Mouse (Mus musculus) MEL (cell line): Measurements from ENCODE around the gene Zfp598. TPM values are rescaled to one million over a fixed set of nuclear protein-coding genes. Genes with fewer than 3 reads are reported as not detected.

Experiments used
- DNase-seq: peaks from one replicate; pipeline ENCODE4 v3.0.0; 2011; ENCODE audit warnings: low read depth, low spot score
- H3K27ac ChIP-seq: 2 replicates; pipeline ENCODE4 v1.5.1; 2012; ENCODE audit warnings: low read depth, mild to moderate bottlenecking, control low read depth, low read length, moderate library complexity; ENCODE audit not compliant: control insufficient read depth
- H3K27me3 ChIP-seq, 2 experiments: fragments of 150-350 bp in 1 of 2; sonication (generic) in 1 of 2; 2 replicates each; pipeline ENCODE4 v1.6.1; 2012; ENCODE audit warnings: low read length in 2 of 2, mild to moderate bottlenecking in 2 of 2, improper control_type of control experiment in 1 of 2, moderate library complexity in 1 of 2; ENCODE audit not compliant: insufficient read depth in 2 of 2, control insufficient read depth in 1 of 2
- H3K36me3 ChIP-seq, 2 experiments: 2 replicates each; pipeline ENCODE4 v1.6.1; 2012 to 2014; ENCODE audit warnings: low read length in 2 of 2, improper control_type of control experiment in 1 of 2, inconsistent platforms in 1 of 2, mild to moderate bottlenecking in 1 of 2; ENCODE audit not compliant: insufficient read depth in 2 of 2, control insufficient read depth in 1 of 2
- H3K4me1 ChIP-seq, 2 experiments: fragments of 150-350 bp in 1 of 2; sonication (generic) in 1 of 2; 2 replicates each; pipeline ENCODE4 v1.6.1; 2012; ENCODE audit warnings: low read length in 2 of 2, improper control_type of control experiment in 1 of 2, mild to moderate bottlenecking in 1 of 2; ENCODE audit not compliant: insufficient read depth in 2 of 2, control insufficient read depth in 1 of 2
- H3K4me3 ChIP-seq, 2 experiments: fragments of 150-350 bp in 1 of 2; sonication (generic) in 1 of 2; 2 replicates each; pipeline ENCODE4 v1.5.1; 2012; ENCODE audit warnings: low read depth in 2 of 2, low read length in 2 of 2, mild to moderate bottlenecking in 2 of 2, moderate library complexity in 2 of 2, control low read depth in 1 of 2, improper control_type of control experiment in 1 of 2; ENCODE audit not compliant: control insufficient read depth in 1 of 2, insufficient read depth in 1 of 2
- H3K79me2 ChIP-seq: 2 replicates; pipeline ENCODE4 v1.6.1; 2012; ENCODE audit warnings: mild to moderate bottlenecking, low read length, moderate library complexity; ENCODE audit not compliant: control insufficient read depth, poor library complexity, insufficient read depth
- H3K9ac ChIP-seq: 2 replicates; pipeline ENCODE4 v1.6.1; 2012; ENCODE audit warnings: low read depth, mild to moderate bottlenecking, control low read depth, low read length, moderate library complexity; ENCODE audit not compliant: control insufficient read depth, poor library complexity, severe bottlenecking
- H3K9me3 ChIP-seq: fragments of 150-350 bp; sonication (generic); replicated peaks from 2 replicates; pipeline ENCODE4 v1.6.1; 2012; ENCODE audit warnings: mild to moderate bottlenecking, low read length, improper control_type of control experiment, moderate library complexity; ENCODE audit not compliant: insufficient read depth
- CTCF ChIP-seq, 3 experiments: IDR thresholded peaks in 2 of 3; conservative IDR thresholded peaks in 1 of 3; 2 replicates each; pipeline ENCODE4 v1.5.1; 2011 to 2012; ENCODE audit warnings: low read length in 3 of 3, low read depth in 2 of 3, mild to moderate bottlenecking in 2 of 3, improper control_type of control experiment in 1 of 3, inconsistent platforms in 1 of 3, mixed read lengths in 1 of 3, moderate library complexity in 1 of 3; ENCODE audit not compliant: control insufficient read depth in 1 of 3, insufficient read depth in 1 of 3, poor library complexity in 1 of 3, severe bottlenecking in 1 of 3
- E2F4 ChIP-seq: IDR thresholded peaks from 2 replicates; pipeline ENCODE4 v1.6.1; 2011; ENCODE audit warnings: low read depth, low read length, improper control_type of control experiment, borderline replicate concordance
- ETS1 ChIP-seq: IDR thresholded peaks from 2 replicates; pipeline ENCODE4 v1.6.1; 2012; ENCODE audit warnings: low read depth, mild to moderate bottlenecking, inconsistent platforms, low read length, improper control_type of control experiment, moderate library complexity
- HCFC1 ChIP-seq: IDR thresholded peaks from 2 replicates; pipeline ENCODE4 v1.6.1; 2012; ENCODE audit warnings: low read depth, mild to moderate bottlenecking, inconsistent platforms, low read length, improper control_type of control experiment, moderate library complexity
- JUND ChIP-seq: IDR thresholded peaks from 2 replicates; pipeline ENCODE4 v1.6.1; 2011; ENCODE audit warnings: low read depth, mild to moderate bottlenecking, improper control_type of control experiment, low read length
- KAT2A ChIP-seq: conservative IDR thresholded peaks from 2 replicates; pipeline ENCODE4 v1.6.1; 2012; ENCODE audit warnings: low read depth, low read length, improper control_type of control experiment, inconsistent platforms
- MAFK ChIP-seq: IDR thresholded peaks from 2 replicates; pipeline ENCODE4 v1.6.1; 2011; ENCODE audit warnings: low read depth, mild to moderate bottlenecking, low read length, improper control_type of control experiment, borderline replicate concordance
- MAX ChIP-seq: IDR thresholded peaks from 2 replicates; pipeline ENCODE4 v1.6.1; 2011; ENCODE audit warnings: low read length, improper control_type of control experiment
- MAZ ChIP-seq: IDR thresholded peaks from 2 replicates; pipeline ENCODE4 v1.6.1; 2012; ENCODE audit warnings: low read depth, mild to moderate bottlenecking, inconsistent platforms, low read length, improper control_type of control experiment
- MEF2A ChIP-seq: IDR thresholded peaks from 2 replicates; pipeline ENCODE4 v1.6.1; 2014; ENCODE audit warnings: low read depth, mild to moderate bottlenecking, inconsistent platforms, low read length, improper control_type of control experiment; ENCODE audit not compliant: poor library complexity, insufficient replicate concordance, severe bottlenecking; ENCODE audit errors: extremely low read depth
- MXI1 ChIP-seq: IDR thresholded peaks from 2 replicates; pipeline ENCODE4 v1.6.1; 2011; ENCODE audit warnings: mild to moderate bottlenecking, low read depth, low read length, improper control_type of control experiment
- MYB ChIP-seq: IDR thresholded peaks from 2 replicates; pipeline ENCODE4 v1.6.1; 2011; ENCODE audit warnings: mild to moderate bottlenecking, low read depth, low read length, improper control_type of control experiment
- MYC ChIP-seq: IDR thresholded peaks from 2 replicates; pipeline ENCODE4 v1.6.1; 2011; ENCODE audit warnings: low read depth, mild to moderate bottlenecking, low read length, improper control_type of control experiment, moderate library complexity
- POLR2A ChIP-seq, 2 experiments: IDR thresholded peaks; 2 replicates each; pipeline ENCODE4 v1.6.1; 2011 to 2012; ENCODE audit warnings: low read length in 2 of 2, mild to moderate bottlenecking in 2 of 2, control low read depth in 1 of 2, improper control_type of control experiment in 1 of 2, low read depth in 1 of 2, moderate library complexity in 1 of 2; ENCODE audit not compliant: control insufficient read depth in 1 of 2, insufficient read depth in 1 of 2, poor library complexity in 1 of 2
- POLR2AphosphoS2 ChIP-seq: IDR thresholded peaks from 2 replicates; pipeline ENCODE4 v1.6.1; 2011; ENCODE audit warnings: low read length, improper control_type of control experiment
- RAD21 ChIP-seq: IDR thresholded peaks from 2 replicates; pipeline ENCODE4 v1.6.1; 2011; ENCODE audit warnings: mild to moderate bottlenecking, low read depth, low read length, improper control_type of control experiment
- SIN3A ChIP-seq: IDR thresholded peaks from 2 replicates; pipeline ENCODE4 v1.6.1; 2012; ENCODE audit warnings: low read length, improper control_type of control experiment, inconsistent platforms
- TAL1 ChIP-seq: IDR thresholded peaks from 2 replicates; pipeline ENCODE4 v1.6.1; 2012; ENCODE audit warnings: mild to moderate bottlenecking, inconsistent platforms, low read length, moderate library complexity, mixed read lengths
- TBP ChIP-seq: IDR thresholded peaks from 2 replicates; pipeline ENCODE4 v1.8.0; 2011; ENCODE audit warnings: low read depth, low read length, improper control_type of control experiment
- TCF12 ChIP-seq: IDR thresholded peaks from 2 replicates; pipeline ENCODE4 v1.6.1; 2014; ENCODE audit warnings: low read depth, mild to moderate bottlenecking, inconsistent platforms, low read length, improper control_type of control experiment, moderate library complexity
- UBTF ChIP-seq: IDR thresholded peaks from 2 replicates; pipeline ENCODE4 v1.6.1; 2012; ENCODE audit warnings: low read depth, mild to moderate bottlenecking, inconsistent platforms, low read length, improper control_type of control experiment, moderate library complexity, borderline replicate concordance; ENCODE audit not compliant: insufficient read depth
- USF1 ChIP-seq: IDR thresholded peaks from 2 replicates; pipeline ENCODE4 v1.6.1; 2014; ENCODE audit warnings: low read depth, mild to moderate bottlenecking, inconsistent platforms, low read length, improper control_type of control experiment, moderate library complexity
- ZKSCAN1 ChIP-seq: IDR thresholded peaks from 2 replicates; pipeline ENCODE4 v1.6.1; 2012; ENCODE audit warnings: low read depth, mild to moderate bottlenecking, inconsistent platforms, low read length, improper control_type of control experiment, moderate library complexity
- polyA plus RNA-seq, 2 experiments: library from polyadenylated mRNA; stranded (reverse) in 1 of 2; unstranded in 1 of 2; fragments of >175 nt in 1 of 2; fragments of >200 nt in 1 of 2; gene quantifications; 2 replicates each; pipeline versions ENCODE4 v1.2.1 to v1.2.4; 2012; ENCODE audit warnings: low replicate concordance in 2 of 2, low read depth in 1 of 2; ENCODE audit not compliant: insufficient read length in 2 of 2, insufficient read depth in 1 of 2, missing spikeins in 1 of 2
- total RNA-seq: library from RNA; depleted of rRNA; stranded (reverse); fragments of 300-350 nt; gene quantifications from 2 replicates; pipeline ENCODE4 v1.2.3, GENCODE M21; 2012

The Zfp598 gene
- total and polyA plus RNA-seq, 3 experiments, result 22.2 to 80.4 (median 59.0) TPM

GRCm38 (mm10) chr17:24635694-24636093, 33.8 kb upstream of the Zfp598 start:
- Histone ChIP-seq H3K79me2 (peaks cover 8% of the 10 kb centered on the region), H3K4me1 (peaks cover 9 to 11% of the 10 kb centered on the region in 2 experiments), H3K4me3 (no peak overlapping the region), H3K9ac (no peak overlapping the region), H3K9me3 (no peaks in the 10 kb centered on the region), H3K27me3 (no peaks in the 10 kb centered on the region), H3K27ac (no peak overlapping the region), H3K36me3 (peaks cover 0 to 5% of the 10 kb centered on the region in 2 experiments; a peak in 2 of 4 replicates)
- no peak for DNase-seq
- no peak for TF ChIP-seq MAX
- no peak for TF ChIP-seq POLR2A (IDR thresholded peaks at IDR 0.05; ENCODE audit: control insufficient read depth in 1 of 2, insufficient read depth in 1 of 2, low read depth in 1 of 2, low read length in 2 of 2, poor library complexity in 1 of 2)
- TF ChIP-seq POLR2AphosphoS2, result no peak
- no peak for TF ChIP-seq ZKSCAN1
- TF ChIP-seq SIN3A, result no peak
- TF ChIP-seq ETS1, result no peak
- TF ChIP-seq KAT2A, result no peak
- no peak for TF ChIP-seq HCFC1

GRCm38 (mm10) chr17:24636781-24637481, 32.6 kb upstream of the Zfp598 start:
- TF ChIP-seq TAL1 (no peak), MYB (no peak)
- no peak overlapping the region for H3K9ac ChIP-seq
- no peaks in the 10 kb centered on the region for H3K9me3 ChIP-seq
- no peak for DNase-seq
- H3K27ac ChIP-seq, result no peak overlapping the region
- no peak overlapping the region for H3K4me3 ChIP-seq
- H3K27me3 ChIP-seq, result no peaks in the 10 kb centered on the region
- H3K36me3 ChIP-seq, result peaks cover 0 to 5% of the 10 kb centered on the region in 2 experiments; a peak in 2 of 4 replicates
- H3K79me2 ChIP-seq, result peaks cover 3% of the 10 kb centered on the region; the same call in 1 of the 2 replicates
- peaks cover 9 to 11% of the 10 kb centered on the region in 2 experiments for H3K4me1 ChIP-seq

- no peak overlapping the region for H3K27ac ChIP-seq
- H3K4me1 ChIP-seq, result peaks cover 8 to 9% of the 10 kb centered on the region in 2 experiments
- H3K9ac ChIP-seq, result no peak overlapping the region
- peaks cover under 1% of the 10 kb centered on the region; the same call in 1 of the 2 replicates for H3K79me2 ChIP-seq
- H3K36me3 ChIP-seq, result peaks cover 0 to 5% of the 10 kb centered on the region in 2 experiments; a peak in 2 of 4 replicates
- DNase-seq, result no peak
- TF ChIP-seq USF1 (no peak), SIN3A (no peak), TBP (no peak), TCF12 (no peak), POLR2A (IDR thresholded peaks at IDR 0.05; ENCODE audit: control insufficient read depth in 1 of 2, insufficient read depth in 1 of 2, low read depth in 1 of 2, low read length in 2 of 2, poor library complexity in 1 of 2) (no peak), RAD21 (no peak), MAFK (no peak), MAX (no peak), TAL1 (no peak), UBTF (no peak), E2F4 (no peak), MXI1 (no peak), MEF2A (no peak), JUND (no peak), MYC (no peak), MYB (no peak), CTCF (IDR thresholded peaks at IDR 0.05 in 2 of 3, conservative IDR thresholded peaks at IDR 0.05 in 1 of 3; ENCODE audit: control insufficient read depth in 1 of 3, insufficient read depth in 1 of 3, low read depth in 2 of 3, low read length in 3 of 3, poor library complexity in 1 of 3, severe bottlenecking in 1 of 3) (no peak), MAZ (no peak)
- H3K27me3 ChIP-seq, result no peaks in the 10 kb centered on the region
- H3K4me3 ChIP-seq, result no peak overlapping the region
- no peaks in the 10 kb centered on the region for H3K9me3 ChIP-seq
Observed at GRCm38 (mm10) chr17:24638214-24638613, 31.3 kb upstream of the Zfp598 start.
